Mouse (Mus musculus) gastrocnemius, postnatal 25 days (tissue): ENCODE results near the gene Gpr155. TPM values are rescaled to one million over a fixed set of nuclear protein-coding genes. Genes with fewer than 3 reads are reported as not detected.

Source experiments
- DNase-seq: peaks from one replicate; pipeline ENCODE4 v3.0.0; 2022
- long read RNA-seq, 2 experiments: library from polyadenylated mRNA; stranded (forward); transcript quantifications; one replicate each; pipeline ENCODE4 v2.0.0; 2021
- total RNA-seq, 2 experiments: library from RNA; stranded (reverse); gene quantifications; 1 replicate in 1 of 2; 2 replicates in 1 of 2; pipeline ENCODE4 v1.2.3; 2021

Gpr155 gene
- 10 to 100 TPM; 10.0 to 12.1 TPM for total RNA-seq
- long read RNA-seq, experiment 1, partial matches to known transcripts: 1 of 28 reads
- long read RNA-seq, experiment 1, other reads (novel, unspliced or antisense): 26 of 28 reads
- long read RNA-seq, experiment 2, full-length matches to known transcripts: 1 of 18 reads
- long read RNA-seq, experiment 2, partial matches to known transcripts: 2 of 18 reads
- long read RNA-seq, experiment 2, other reads (novel, unspliced or antisense): 15 of 18 reads

DNA sequence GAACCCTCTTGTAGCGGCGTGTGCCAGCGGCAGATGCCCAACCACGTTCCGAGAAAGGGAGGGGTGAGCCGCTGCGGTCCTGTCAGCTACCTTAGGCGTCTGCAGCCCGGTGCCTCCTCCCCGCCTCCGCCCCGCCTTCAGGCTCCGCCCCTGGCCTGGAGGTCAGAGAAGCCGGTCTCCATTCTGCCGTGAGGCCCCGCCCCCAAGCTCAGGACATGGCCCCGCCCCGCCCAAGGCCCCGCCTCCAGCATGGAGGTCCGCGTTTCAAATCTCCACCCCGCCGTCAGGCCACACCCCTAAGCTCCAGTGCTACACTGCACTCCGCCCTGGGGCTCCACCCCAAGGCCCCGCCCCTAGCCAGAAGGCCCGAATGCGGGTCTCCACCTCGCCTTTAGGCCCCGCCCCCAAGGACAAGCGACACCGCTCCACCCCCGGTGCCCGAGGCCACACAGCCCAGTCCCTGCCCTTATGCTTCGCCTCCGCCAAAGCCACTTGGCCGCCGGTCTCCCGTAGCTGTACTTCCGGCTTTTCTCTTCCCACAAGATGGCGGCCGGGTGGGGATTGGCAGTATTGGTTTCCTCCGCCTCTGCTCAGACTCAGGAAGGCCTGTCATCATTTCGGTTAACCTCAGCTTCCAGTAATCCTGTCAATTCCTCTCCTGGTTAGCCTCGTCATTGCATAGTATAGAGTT lies at the start of gene Gpr155:
TSS of gene Gpr155 (minus strand) at position 217 of the 691 bp plus-strand sequence.
- DNase-seq: peak; percentile 100

DNA sequence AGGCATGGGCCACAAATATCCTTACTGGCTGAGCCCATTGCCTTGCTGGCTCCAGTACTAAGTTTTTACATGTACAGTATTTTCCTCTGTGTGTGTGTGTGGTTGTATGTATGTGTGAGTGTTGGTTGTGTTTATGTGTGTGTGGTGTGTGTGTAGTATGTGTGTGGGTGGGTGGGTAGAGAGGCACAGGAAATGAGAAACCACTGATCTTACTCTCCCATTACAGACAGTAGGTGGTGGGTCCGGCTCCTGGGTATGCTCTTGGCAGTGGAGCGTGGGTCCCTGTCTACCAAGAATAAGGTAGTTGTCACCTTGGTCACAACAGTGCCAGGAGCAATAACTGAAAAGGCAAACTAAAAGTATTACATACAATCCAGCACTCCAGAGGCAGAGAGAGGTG lies 49.5 kb upstream of the Gpr155 start:
- no peak for DNase-seq

DNA sequence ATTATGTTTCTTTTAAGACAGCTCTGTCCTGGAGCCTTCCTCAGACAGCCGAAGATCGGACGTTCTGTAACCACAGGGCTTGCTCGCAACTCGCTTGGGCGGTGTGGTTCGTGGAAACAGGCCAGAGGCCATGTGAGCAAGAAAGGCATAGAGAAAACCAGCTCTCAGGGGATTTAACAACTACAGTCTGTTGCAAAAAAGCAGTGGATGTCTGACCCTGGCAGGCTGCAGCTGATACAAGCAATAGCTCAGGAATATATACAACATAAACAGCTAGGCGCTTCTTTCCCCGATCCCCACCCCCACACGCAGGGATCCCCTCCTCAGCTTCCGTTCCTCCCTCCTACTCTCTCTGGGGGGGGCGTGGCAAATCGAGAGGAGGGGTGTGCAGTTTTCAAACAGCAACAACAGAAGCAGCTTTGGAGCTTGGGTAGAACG lies 45.6 kb upstream of the Gpr155 start:
- DNase-seq: peak; percentile 36

DNA sequence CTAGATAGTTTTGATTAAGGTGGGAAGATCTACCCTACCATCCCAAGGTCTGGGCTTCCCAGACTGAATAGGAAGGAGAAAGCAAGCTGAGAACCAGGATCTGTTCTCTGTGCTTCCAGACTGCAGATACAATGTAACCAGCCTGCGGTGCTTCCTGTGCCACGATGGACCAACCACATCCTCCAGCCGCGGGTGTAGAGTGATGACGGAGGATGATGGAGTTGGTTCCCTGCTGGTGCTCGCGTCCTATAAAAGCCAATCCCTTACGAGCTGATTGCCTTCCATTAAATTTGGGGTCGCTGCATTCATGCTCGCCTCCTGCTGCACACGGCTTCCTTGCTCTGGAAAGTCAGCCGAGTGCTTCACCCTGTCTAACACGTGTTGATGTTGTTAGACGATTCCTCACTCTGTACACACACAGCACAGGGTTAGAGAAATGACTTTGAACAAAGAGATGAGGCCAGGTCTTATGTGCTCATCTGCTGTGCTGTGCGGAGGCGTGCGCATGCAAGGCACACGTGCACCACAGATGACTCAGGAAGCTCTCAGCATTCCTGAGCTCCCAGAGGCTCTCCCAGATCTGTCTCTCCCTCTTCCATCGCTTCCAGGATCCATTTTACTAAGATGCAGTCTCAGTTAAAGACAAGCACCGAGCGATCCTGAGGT lies 42.6 kb upstream of the Gpr155 start:
- peak; percentile 60 for DNase-seq

DNA sequence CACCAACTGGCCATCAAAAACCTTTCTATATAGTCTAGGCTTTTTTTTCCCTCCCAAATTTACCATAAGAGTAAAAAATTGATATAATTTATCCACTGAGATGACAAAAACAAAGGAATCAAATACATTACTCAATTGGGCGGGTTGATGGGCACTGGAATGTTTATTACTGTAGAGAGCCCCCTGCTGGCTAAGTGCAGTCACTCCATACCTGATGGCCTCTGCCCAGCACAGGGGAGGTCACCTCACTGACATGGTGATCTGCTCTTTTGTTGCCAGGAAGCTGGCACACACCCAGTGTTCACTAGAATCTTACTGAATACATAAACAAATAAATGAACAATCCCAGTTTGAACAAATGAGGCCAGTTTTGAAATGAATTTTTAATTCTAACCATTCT lies 40.9 kb upstream of the Gpr155 start:
- no peak for DNase-seq

DNA sequence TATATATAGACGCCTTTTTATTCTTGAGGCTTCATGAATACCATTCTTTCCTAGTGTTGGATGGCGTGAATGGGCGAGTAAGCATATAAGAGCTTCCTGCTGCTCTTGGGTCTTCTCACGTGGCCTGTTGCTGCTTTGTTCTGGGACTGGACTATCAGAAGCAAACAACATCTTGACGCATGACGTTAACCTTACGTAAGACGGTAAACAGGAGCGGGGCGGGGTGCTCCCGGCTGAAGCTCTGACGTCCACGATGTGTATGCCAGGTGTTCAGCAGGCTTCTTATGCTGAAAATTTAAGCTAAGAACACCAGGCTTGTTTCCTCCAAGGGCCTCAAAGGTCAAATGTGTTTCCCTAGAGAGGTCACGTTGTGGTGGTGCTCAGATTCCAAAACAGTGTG lies 39.5 kb upstream of the Gpr155 start:
- DNase-seq: no peak

DNA sequence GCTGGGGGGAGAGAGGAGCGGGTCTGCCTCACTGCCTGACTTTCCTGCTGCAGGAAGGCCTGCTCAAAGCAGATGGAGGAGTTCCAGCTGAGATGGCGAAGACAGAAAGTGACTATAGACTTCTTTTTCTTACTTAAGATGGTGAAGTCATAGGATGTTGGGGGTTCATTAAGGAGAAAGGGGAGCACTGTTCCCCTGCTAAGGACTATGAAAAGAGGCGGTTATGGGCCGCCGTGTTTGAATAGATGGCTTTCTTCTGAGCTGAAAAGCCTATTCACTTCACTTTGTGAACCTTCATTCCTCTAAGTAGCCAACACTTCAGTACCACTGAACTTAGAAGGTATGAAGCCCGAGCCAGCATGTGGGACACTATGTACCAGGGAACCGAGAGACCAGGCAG lies 33.4 kb upstream of the Gpr155 start:
- no peak for DNase-seq

DNA sequence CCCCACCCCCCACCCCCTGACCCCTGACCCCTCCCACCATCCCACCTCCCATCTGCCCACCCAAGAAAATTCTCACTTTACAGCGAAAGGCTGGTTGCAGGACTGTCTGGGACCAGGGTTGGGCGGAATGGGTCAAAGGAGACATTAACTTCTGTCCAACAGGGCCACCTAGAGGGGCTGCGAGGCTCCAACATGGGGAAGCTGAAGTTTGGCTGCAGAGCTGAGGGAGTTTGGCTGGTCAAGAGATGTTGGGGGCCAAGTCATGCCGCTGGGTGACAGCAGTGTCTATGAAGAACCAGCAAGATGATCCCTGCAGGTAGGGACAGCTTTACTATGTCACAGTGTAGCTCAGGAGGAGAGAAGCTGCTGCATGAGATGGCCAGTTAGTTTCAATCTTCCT lies 32.9 kb upstream of the Gpr155 start:
- DNase-seq: peak; percentile 27

DNA sequence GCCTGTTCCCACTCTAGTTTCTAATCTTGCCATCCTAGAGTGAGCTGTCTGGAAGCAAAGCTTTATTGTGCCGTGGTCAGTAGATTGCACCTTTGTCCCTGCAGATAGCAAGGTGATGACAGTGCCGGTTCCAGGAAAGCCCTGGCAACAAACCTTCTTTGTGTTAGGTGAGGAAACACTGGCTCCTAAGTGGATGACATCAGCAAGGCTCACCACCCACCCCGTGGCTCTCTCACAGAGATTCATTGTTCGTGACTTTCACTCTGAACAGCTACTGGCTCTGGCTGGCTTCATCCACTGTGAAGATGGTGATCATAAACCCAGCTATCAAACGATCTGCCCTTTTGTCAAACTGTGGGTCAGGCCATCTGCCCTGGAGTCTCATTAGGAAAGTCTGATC lies 29.5 kb upstream of the Gpr155 start:
- no peak for DNase-seq

DNA sequence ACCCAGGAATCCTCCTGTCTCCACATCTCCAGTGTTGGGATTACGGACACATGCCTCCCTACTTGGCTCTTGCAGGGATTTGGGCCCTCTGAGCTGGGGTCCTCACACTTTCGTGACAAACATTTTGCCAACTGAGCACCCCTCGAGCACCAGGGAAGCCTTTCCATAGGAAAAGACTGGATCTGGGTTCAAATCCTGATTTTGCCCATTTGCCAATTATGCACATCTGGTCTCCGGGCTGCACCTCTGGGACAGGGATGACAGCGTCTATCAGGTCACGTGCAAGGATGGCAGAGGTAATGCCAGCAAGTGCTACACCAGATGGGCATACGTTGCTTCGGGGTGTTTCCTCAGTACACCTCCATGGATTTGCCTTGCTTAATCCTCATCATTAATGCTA lies 23.7 kb upstream of the Gpr155 start:
- no peak for DNase-seq

DNA sequence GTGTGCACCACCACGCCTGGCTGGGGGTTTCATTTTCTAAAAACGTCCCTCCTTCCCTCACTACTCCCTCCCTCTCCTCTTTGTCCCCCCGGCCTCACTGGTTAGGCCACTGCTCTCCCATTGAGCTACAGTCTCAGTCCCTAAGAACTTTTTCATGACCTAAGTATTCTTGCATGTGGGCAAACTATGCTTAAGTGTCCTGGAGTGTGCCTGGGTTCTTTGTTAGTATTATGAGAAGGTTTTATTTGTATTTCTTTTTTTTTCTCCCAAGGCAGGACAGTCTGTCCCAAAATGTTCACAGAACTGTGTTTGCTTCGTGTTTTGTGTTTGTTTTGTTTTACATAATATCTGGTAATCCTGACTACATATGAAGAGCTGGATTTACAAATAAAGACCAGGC lies 21.3 kb upstream of the Gpr155 start:
- DNase-seq: no peak

DNA sequence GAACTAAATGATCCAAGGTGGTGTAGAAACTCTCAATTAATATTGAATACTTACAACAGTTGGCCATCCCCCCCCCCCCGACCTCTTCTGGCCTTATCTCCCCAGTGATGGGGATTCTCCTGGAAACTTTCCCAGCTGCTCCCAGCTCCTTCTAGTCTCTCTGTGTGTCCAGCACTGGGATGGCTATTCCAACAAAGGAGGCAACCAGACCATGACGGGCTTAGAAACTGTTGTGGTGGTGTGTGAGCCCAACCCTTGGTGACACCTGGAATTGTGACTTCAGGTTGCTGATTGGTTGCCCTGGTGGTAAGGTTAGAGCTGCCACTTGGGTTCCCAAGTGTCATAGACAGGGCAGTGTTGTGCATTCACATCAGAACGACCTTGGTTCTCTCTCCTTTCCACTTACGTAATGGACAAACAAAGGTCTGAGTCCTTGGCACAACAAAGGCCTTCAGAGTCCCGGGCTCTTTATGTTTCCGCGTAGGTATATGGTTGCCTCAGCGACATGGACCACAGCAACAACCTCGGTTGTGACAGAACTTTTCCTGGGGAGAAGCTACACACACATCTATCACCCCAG lies 20.1 kb upstream of the Gpr155 start:
- DNase-seq: no peak

DNA sequence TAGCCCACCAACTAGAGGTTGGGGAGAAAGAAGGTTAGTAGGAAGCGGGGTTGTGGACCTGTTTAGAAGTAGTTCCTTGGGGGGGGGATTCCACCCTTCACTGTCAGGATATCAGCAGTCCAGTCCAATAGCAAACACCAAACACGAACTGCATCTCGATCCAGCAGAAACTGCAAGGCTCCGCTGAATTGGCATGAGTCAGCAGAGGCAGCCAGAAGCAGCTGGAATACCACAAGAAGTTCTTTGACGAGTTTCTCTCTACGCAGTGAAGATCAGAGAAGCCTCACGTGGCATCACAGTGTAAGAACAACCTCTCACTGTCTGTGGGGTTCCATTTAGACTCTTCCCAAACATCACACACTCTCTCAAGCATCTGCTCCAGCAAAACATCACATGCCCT lies 18.6 kb upstream of the Gpr155 start:
- no peak for DNase-seq

DNA sequence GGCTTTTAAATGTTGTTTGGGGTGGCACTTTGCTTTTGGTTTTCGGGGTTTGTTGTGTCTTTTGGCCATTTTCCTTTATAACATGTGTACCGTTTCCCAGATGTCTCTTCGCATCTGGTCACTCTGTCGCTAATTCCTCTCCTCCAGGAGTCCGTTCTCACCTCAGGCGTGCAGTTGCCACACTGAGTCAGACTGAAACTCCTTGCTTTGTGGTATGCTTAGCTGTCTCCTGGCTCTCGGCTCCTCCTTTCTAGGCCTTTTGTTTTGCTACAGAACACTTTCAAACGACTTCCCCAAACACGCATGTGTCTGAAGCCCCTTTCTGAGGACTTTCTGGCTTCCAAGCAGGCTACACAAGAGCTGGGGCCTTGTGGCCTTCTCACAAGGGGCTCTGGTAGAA lies 18.1 kb upstream of the Gpr155 start:
- DNase-seq: no peak

DNA sequence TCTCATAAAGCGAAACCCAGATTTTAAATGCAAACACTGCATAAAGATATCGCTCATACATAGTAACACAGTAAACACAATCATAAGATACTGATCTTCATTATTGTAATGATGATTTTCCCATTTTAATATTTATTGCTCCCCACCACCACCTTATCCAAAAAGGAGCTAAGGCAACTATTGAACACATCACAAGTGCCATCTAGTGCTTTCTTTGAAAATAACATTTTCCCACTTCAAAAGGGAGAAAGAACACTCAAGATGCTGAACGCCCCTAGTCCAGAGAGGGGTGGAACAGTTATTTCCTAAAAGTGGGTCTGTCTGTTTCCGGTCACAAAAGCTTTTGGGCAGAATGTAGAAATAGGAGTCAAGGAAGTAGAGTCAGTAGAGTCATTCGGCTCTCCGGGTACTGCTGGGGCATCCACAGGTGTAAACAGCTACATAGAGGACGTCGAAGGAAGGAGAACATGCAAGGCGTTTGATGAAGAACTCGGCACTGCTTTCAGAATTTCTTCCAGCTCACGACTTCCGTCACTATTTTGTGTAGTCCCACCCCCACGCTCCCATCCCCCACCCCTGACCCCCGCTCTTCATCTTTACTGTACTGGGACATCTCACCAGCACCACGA lies 17.1 kb upstream of the Gpr155 start:
- no peak for DNase-seq

DNA sequence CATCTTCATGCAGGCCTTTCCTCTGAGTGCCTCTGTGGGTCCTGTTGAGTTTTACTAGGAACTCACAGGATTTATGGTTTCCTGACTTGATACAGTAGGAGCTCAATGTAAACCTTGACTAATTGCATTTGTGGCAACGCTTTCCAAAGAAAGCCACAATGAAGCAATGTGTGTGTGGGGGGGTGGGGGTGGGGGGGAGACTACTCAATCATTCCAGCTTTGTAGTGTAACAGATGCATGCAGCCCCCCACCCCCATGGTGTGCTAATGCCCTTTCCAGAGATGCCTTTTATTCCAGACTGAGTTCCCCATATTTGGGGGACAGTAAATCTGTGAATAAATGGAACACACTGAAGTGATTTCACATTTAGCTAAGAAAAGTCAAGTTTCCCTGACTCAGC lies 15.3 kb upstream of the Gpr155 start:
- no peak for DNase-seq

DNA sequence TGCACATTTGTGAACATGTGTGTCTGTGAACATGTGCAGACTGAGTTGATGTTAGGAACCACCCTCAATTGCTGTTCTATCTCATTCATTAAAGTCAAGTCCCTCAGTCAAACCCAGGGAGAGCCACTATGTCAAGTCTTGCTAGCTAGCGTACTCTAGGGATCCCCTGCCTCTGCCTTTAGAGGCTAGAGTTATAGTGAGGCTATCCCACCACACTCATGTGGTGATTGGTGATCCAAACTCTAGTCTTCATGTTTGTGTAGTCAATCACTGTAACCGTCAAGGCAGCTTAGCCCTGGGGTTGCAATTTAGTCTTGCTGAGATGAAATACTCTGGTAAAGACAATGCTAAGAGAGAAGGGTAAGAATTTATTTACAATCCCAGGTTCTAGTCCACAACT lies 11.1 kb upstream of the Gpr155 start:
- DNase-seq: no peak

DNA sequence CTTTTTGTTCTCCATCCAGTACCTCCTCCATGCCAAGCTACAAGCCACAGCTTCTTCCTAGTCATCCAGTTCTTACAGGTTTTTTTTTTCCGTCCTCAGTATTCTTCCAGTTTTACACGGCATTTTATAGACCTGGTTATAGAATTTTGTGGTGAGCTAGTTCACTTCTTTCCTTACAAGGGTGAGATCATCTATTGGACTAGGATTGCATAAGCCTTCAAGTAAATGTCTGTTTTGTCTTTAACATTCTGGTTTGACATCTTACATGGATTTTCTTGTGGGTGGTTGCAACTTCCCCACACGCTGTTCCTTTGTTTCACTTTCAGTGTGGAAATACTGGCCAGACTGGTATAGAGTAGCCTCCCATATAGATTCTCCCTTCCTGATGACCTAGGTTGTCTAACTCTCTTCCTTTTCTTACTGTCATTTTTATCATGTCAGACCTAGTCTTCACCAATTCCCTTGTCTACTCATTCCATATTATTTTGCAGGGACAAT lies 10.5 kb upstream of the Gpr155 start:
- no peak for DNase-seq

DNA sequence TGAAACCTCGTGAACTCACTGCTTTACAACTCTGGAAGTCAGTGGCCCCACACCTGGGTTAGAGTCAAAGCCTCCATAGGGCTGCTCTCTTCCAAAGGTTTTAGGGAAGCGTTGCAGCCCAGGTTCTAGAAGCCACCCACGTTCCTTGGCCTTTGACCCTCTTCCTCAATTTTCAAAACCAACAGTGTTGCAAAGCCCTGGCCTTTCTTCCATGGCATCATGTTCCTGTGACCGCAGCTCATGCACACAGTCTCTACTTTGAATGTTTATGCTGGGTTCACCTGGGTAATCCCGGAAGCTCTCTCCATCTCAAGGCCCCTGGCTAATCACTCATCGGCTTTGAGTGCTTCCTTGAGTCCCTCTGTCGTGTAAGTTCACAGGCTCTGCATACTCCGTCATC lies 9.1 kb upstream of the Gpr155 start:
- DNase-seq: no peak

DNA sequence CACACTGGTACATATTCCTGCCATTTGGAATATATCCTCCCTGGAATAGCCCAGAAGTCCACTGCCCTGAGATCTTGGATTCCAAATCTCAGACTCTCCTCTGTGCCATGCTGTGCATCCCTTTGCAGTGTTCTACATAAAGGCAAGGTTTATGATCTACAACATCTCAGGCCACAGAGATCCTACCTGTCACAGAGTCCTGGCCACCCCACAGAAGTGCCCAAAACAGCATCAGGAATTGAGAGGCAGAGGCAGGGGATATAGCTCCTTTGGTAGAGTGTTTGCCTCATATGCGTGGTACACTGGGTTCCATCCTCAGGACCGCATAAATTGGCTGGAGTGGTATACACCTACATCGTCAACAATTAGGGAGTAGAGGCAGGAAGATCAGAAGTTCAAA lies 8.1 kb upstream of the Gpr155 start:
- DNase-seq: no peak

DNA sequence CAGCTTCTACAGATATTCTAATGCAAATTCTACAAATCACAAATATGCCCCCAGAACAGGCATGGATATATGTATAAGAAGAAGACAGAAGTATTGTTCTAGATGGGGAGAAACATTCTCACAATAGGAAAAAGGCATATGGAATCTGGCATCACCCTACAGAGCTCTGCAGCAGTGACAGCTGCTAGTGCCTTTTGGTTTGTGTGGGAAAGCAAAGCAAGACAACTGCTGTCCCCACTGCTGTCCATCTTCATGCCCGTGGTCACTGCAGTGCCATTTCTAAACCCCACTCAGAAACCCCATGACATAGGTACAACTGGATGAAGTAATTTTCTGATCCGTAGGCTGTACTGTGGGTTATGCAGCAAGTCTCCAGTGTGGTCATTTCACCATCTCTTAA lies 6.4 kb upstream of the Gpr155 start:
- DNase-seq: no peak

DNA sequence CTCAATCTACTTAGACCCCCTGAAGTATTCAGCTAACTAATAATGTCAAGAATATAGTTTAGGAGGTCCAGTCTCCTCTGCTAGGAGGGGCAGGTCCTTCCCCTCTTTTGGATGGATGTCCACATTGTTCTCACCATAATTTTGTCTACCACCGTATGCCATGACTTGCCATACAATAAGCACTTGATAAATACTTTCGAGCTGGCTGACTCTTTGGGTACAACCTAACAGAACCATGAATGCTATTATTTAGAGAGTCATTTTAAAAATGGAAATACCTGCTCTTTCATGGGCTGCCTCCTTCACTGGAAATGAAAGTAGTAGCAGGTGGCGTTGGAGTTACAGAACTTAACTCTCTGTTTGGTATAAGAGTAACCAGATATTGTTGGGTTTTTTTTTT lies 3.6 kb upstream of the Gpr155 start:
- DNase-seq: no peak

DNA sequence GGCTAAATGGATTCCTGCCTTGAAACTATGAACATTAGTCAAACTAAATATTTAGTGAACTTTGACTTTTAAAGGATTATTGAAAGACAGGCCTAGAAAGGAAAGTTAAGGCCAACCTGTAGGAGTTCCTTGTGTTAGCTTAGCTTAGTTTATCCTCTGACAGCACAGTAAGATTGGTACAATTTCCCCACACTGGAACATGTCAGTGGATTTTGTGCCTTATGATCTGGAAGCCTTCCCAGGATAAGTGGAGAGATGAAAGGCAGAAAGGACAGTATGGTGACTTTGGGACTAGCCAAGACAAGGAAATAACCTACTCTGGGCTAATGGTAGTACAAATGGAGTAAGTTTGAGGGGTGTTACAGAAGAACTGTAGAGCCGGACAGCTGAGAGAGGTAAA lies 1.4 kb upstream of the Gpr155 start:
- no peak for DNase-seq
